Mouse (Mus musculus) olfactory bulb, adult 2 months (tissue): ENCODE measurements around the gene Sec31a.

Experiments used
- CTCF ChIP-seq: fragments of 200-500 bp; IDR thresholded peaks from 2 replicates; pipeline ENCODE4 v1.5.1; 2012; ENCODE audit warnings: low read depth, mild to moderate bottlenecking, low read length, moderate library complexity; ENCODE audit not compliant: insufficient read depth
- POLR2A ChIP-seq: fragments of 200-500 bp; IDR thresholded peaks from 2 replicates; pipeline ENCODE4 v1.6.1; 2012; ENCODE audit warnings: mild to moderate bottlenecking, low read depth, low read length, moderate library complexity; ENCODE audit not compliant: insufficient read depth

- no peak for TF ChIP-seq CTCF
- no peak for TF ChIP-seq POLR2A
Observed at GRCm38 (mm10) chr5:100360296-100360695, 55.7 kb downstream of the Sec31a start.
